Comparison of ENCODE assay signal across 8 mouse cellular contexts in genomic region chr2:49805736-49806371, GRCm38 (mm10). TPM values are rescaled to one million over a fixed set of nuclear protein-coding genes. Genes with fewer than 3 reads are reported as not detected.
DNase-seq lines count a peak whose midpoint lies in the region.
"Had no signal": no experiment of that assay in that cellular context is flagged by ENCODE, and none has a peak within 500 bp of the region (broad histone marks: within the 10 kb centered on the region; RNA-seq: fewer than 3 reads in every experiment).

No protein-coding gene starts in this region.

- DNase-seq in kidney, postnatal 14 days: peak; percentile 7
- DNase-seq in kidney, adult 9 months: no peak
- DNase-seq in 3T3-L1 (ENCODE audit: low read depth, low spot score) (peak; percentile 49), NIH3T3 (ENCODE audit: low read depth) (peak; percentile 20)
- DNase-seq in layer of hippocampus, postnatal 14 days (ENCODE audit: low spot score in 2 of 2): peak; percentile 32 to 59
- DNase-seq in spleen, adult 18-20 months: no peak
- no peak for DNase-seq in spleen, postnatal 10 days (ENCODE audit: low spot score in 2 of 2)
- DNase-seq: thymus, postnatal 25 days had no signal

RNA-seq across cellular contexts. Expression of gene Lypd6b, which starts 18.4 kb away (rescaled TPM):
- total RNA-seq in layer of hippocampus, postnatal 14 days (2021): 1 to 10 TPM; 5.3 to 5.8 TPM

Comparison
In these comparisons a context has a peak if more than half of its experiments do, and no peak if none do; other contexts are left out.
1. DNase-seq: peak in kidney, postnatal 14 days (single experiment), 3T3-L1 (single experiment), NIH3T3 (single experiment) and layer of hippocampus, postnatal 14 days (2 of 2); none in kidney, adult 9 months (single experiment), spleen, adult 18-20 months (0 of 2) and spleen, postnatal 10 days (0 of 2).